Mouse (Mus musculus): ENCODE measurements around the gene Glb1l.

Glb1l gene

GRCm38 (mm10) chr1:75231664-75232152 lies 21.1 kb upstream of the Glb1l start, which contains the start of gene A630095N17Rik:
A630095N17Rik (minus strand) TSS chr1:75232102.
- DNase-seq (ENCODE audit: inconsistent age in 2 of 2, low spot score in 1 of 2) = no peak

- peak in 1 of 2 experiments; percentile 22 for DNase-seq (ENCODE audit: inconsistent age in 2 of 2, low spot score in 1 of 2)
Measured at GRCm38 (mm10) chr1:75231224-75231623, 20.6 kb upstream of the Glb1l start.

- no peak for DNase-seq (ENCODE audit: inconsistent age in 2 of 2, low spot score in 1 of 2)
Measured at GRCm38 (mm10) chr1:75230335-75230994, 19.9 kb upstream of the Glb1l start.

- DNase-seq (ENCODE audit: inconsistent age in 2 of 2, low spot score in 1 of 2) = no peak
Measured at GRCm38 (mm10) chr1:75229158-75229557, 18.5 kb upstream of the Glb1l start.

GRCm38 (mm10) chr1:75227653-75228052 lies 17.0 kb upstream of the Glb1l start:
- DNase-seq (ENCODE audit: inconsistent age in 2 of 2, low spot score in 1 of 2) = no peak

GRCm38 (mm10) chr1:75226138-75226537 lies 15.5 kb upstream of the Glb1l start:
- no peak for DNase-seq (ENCODE audit: inconsistent age in 2 of 2, low spot score in 1 of 2)

- no peak for DNase-seq (ENCODE audit: inconsistent age in 2 of 2, low spot score in 1 of 2)
Measured at GRCm38 (mm10) chr1:75225473-75225872, 14.9 kb upstream of the Glb1l start.

GRCm38 (mm10) chr1:75223532-75223931 lies 12.9 kb upstream of the Glb1l start:
- no peak for DNase-seq (ENCODE audit: inconsistent age in 2 of 2, low spot score in 1 of 2)

- no peak for DNase-seq (ENCODE audit: inconsistent age in 2 of 2, low spot score in 1 of 2)
Measured at GRCm38 (mm10) chr1:75222926-75223325, 12.3 kb upstream of the Glb1l start.

GRCm38 (mm10) chr1:75221538-75221937 lies 10.9 kb upstream of the Glb1l start:
- DNase-seq (ENCODE audit: inconsistent age in 2 of 2, low spot score in 1 of 2) = no peak

GRCm38 (mm10) chr1:75219531-75219930 lies 8.9 kb upstream of the Glb1l start, which contains the start of gene Tuba4a:
Tuba4a (minus strand) TSS chr1:75219865.
- DNase-seq (ENCODE audit: inconsistent age in 2 of 2, low spot score in 1 of 2) = no peak

GRCm38 (mm10) chr1:75219078-75219477 lies 8.5 kb upstream of the Glb1l start:
- DNase-seq (ENCODE audit: inconsistent age in 2 of 2, low spot score in 1 of 2) = peak; percentile 92 to 97

- peak; percentile 74 to 85 for DNase-seq (ENCODE audit: inconsistent age in 2 of 2, low spot score in 1 of 2)
Measured at GRCm38 (mm10) chr1:75218227-75219001, 7.8 kb upstream of the Glb1l start.

- no peak for DNase-seq (ENCODE audit: inconsistent age in 2 of 2, low spot score in 1 of 2)
Measured at GRCm38 (mm10) chr1:75217893-75218226, 7.2 kb upstream of the Glb1l start.

- no peak for DNase-seq (ENCODE audit: inconsistent age in 2 of 2, low spot score in 1 of 2)
Measured at GRCm38 (mm10) chr1:75216797-75217585, 6.4 kb upstream of the Glb1l start.

- no peak for DNase-seq (ENCODE audit: inconsistent age in 2 of 2, low spot score in 1 of 2)
Measured at GRCm38 (mm10) chr1:75215785-75216184, 5.2 kb upstream of the Glb1l start.

- DNase-seq (ENCODE audit: inconsistent age in 2 of 2, low spot score in 1 of 2) = peak in 1 of 2 experiments; percentile 62
Measured at GRCm38 (mm10) chr1:75214886-75215285, 4.3 kb upstream of the Glb1l start.

GRCm38 (mm10) chr1:75214442-75214841 lies 3.8 kb upstream of the Glb1l start:
- no peak for DNase-seq (ENCODE audit: inconsistent age in 2 of 2, low spot score in 1 of 2)

GRCm38 (mm10) chr1:75213096-75213495 lies 2.5 kb upstream of the Glb1l start:
- DNase-seq (ENCODE audit: inconsistent age in 2 of 2, low spot score in 1 of 2) = no peak

GRCm38 (mm10) chr1:75212542-75212941 lies 1.9 kb upstream of the Glb1l start:
- no peak for DNase-seq (ENCODE audit: inconsistent age in 2 of 2, low spot score in 1 of 2)

GRCm38 (mm10) chr1:75211141-75211708 lies 612 bp upstream of the Glb1l start:
- DNase-seq (ENCODE audit: inconsistent age in 2 of 2, low spot score in 1 of 2) = no peak
